Mouse (Mus musculus): ENCODE measurements around the gene Bcl9l. TPM values are rescaled to one million over a fixed set of nuclear protein-coding genes. Genes with fewer than 3 reads are reported as not detected.
A peak's percentile ranks its signal among the peaks of the same experiment; 100 is the strongest.

Bcl9l gene
- polyA plus RNA-seq, 1 experiment from 2014 or later, result 10.1 TPM

- Histone ChIP-seq H3K9me3 (ENCODE audit: control insufficient read depth, low read length) (no peaks in the 10 kb centered on the region), H3K27me3 (ENCODE audit: control insufficient read depth, insufficient read depth, low read length) (no peaks in the 10 kb centered on the region; the same call in 1 of the 2 replicates), H3K36me3 (ENCODE audit: control insufficient read depth, insufficient read depth, low read length) (no peaks in the 10 kb centered on the region), H3K9ac (ENCODE audit: low read depth, low read length) (no peak overlapping the region), H3K4me1 (replicated peaks; ENCODE audit: control insufficient read depth, insufficient read depth, low read length) (peaks cover 49% of the 10 kb centered on the region), H3K27ac (ENCODE audit: low read depth, low read length) (no peak overlapping the region), H3K4me2 (replicated peaks; ENCODE audit: low read depth, low read length) (no peak overlapping the region), H3K4me3 (ENCODE audit: low read depth, low read length) (no peak overlapping the region)
- WGBS, result 77% methylated on average over 10 of the region's 10 CpGs
- no peak for ATAC-seq (ENCODE audit: low FRiP score)
- no peak for DNase-seq (ENCODE audit: low spot score)
Measured at GRCm38 (mm10) chr9:44491351-44491750, 8.7 kb downstream of the Bcl9l start.

- H3K27me3 ChIP-seq (ENCODE audit: control insufficient read depth, insufficient read depth, low read length), result no peaks in the 10 kb centered on the region; the same call in 1 of the 2 replicates
- H3K36me3 ChIP-seq (ENCODE audit: control insufficient read depth, insufficient read depth, low read length), result no peaks in the 10 kb centered on the region
- DNase-seq (ENCODE audit: low spot score), result no peak
- no peak overlapping the region for H3K4me3 ChIP-seq (ENCODE audit: low read depth, low read length)
- no peaks in the 10 kb centered on the region for H3K9me3 ChIP-seq (ENCODE audit: control insufficient read depth, low read length)
- no peak overlapping the region for H3K27ac ChIP-seq (ENCODE audit: low read depth, low read length)
- peaks cover 44% of the 10 kb centered on the region for H3K4me1 ChIP-seq (replicated peaks; ENCODE audit: control insufficient read depth, insufficient read depth, low read length)
- ATAC-seq (ENCODE audit: low FRiP score), result no peak
- WGBS, result 64% methylated on average over 17 of the region's 17 CpGs
- no peak overlapping the region for H3K9ac ChIP-seq (ENCODE audit: low read depth, low read length)
- no peak overlapping the region for H3K4me2 ChIP-seq (replicated peaks; ENCODE audit: low read depth, low read length)
Measured at GRCm38 (mm10) chr9:44492631-44493461, 10.2 kb downstream of the Bcl9l start.

GRCm38 (mm10) chr9:44494261-44494862 is 11.7 kb downstream of the Bcl9l start:
- ATAC-seq (ENCODE audit: low FRiP score), result no peak
- no peaks in the 10 kb centered on the region for H3K9me3 ChIP-seq (ENCODE audit: control insufficient read depth, low read length)
- 0 out of 2 replicates have a peak overlapping the region, but pooled peaks have one; percentile 20 for H3K9ac ChIP-seq (ENCODE audit: low read depth, low read length)
- H3K36me3 ChIP-seq (ENCODE audit: control insufficient read depth, insufficient read depth, low read length), result no peaks in the 10 kb centered on the region
- peaks cover 42% of the 10 kb centered on the region for H3K4me1 ChIP-seq (replicated peaks; ENCODE audit: control insufficient read depth, insufficient read depth, low read length)
- H3K4me3 ChIP-seq (ENCODE audit: low read depth, low read length), result no peak overlapping the region
- peak overlapping the region; percentile 45; the same call in 1 of the 2 replicates for H3K27ac ChIP-seq (ENCODE audit: low read depth, low read length)
- H3K4me2 ChIP-seq (replicated peaks; ENCODE audit: low read depth, low read length), result no peak overlapping the region; the same call in 1 of the 2 replicates
- whole genome bisulfite sequencing, result 17% methylated on average over 11 of the region's 11 CpGs
- DNase-seq (ENCODE audit: low spot score), result peak; percentile 39
- H3K27me3 ChIP-seq (ENCODE audit: control insufficient read depth, insufficient read depth, low read length), result no peaks in the 10 kb centered on the region; the same call in 1 of the 2 replicates

GRCm38 (mm10) chr9:44494863-44495809 is 12.5 kb downstream of the Bcl9l start:
- Histone ChIP-seq H3K27me3 (ENCODE audit: control insufficient read depth, insufficient read depth, low read length) (no peaks in the 10 kb centered on the region; the same call in 1 of the 2 replicates), H3K27ac (ENCODE audit: low read depth, low read length) (no peak overlapping the region), H3K9me3 (ENCODE audit: control insufficient read depth, low read length) (no peaks in the 10 kb centered on the region), H3K9ac (ENCODE audit: low read depth, low read length) (no peak overlapping the region), H3K4me3 (ENCODE audit: low read depth, low read length) (no peak overlapping the region), H3K4me1 (replicated peaks; ENCODE audit: control insufficient read depth, insufficient read depth, low read length) (peaks cover 42% of the 10 kb centered on the region), H3K36me3 (ENCODE audit: control insufficient read depth, insufficient read depth, low read length) (no peaks in the 10 kb centered on the region), H3K4me2 (replicated peaks; ENCODE audit: low read depth, low read length) (no peak overlapping the region)
- 48% methylated on average over 8 of the region's 9 CpGs for WGBS
- ATAC-seq (ENCODE audit: low FRiP score) (no peak), DNase-seq (ENCODE audit: low spot score) (no peak)

GRCm38 (mm10) chr9:44495810-44496344 is 13.3 kb downstream of the Bcl9l start:
- H3K27ac ChIP-seq (ENCODE audit: low read depth, low read length), result no peak overlapping the region
- no peak overlapping the region for H3K4me3 ChIP-seq (ENCODE audit: low read depth, low read length)
- no peak overlapping the region for H3K4me2 ChIP-seq (replicated peaks; ENCODE audit: low read depth, low read length)
- ATAC-seq (ENCODE audit: low FRiP score) (no peak), DNase-seq (ENCODE audit: low spot score) (no peak)
- 0 out of 2 replicates have a peak, but pooled peaks cover 2% of the 10 kb centered on the region for H3K36me3 ChIP-seq (ENCODE audit: control insufficient read depth, insufficient read depth, low read length)
- H3K9ac ChIP-seq (ENCODE audit: low read depth, low read length), result no peak overlapping the region
- 92% methylated on average over 10 of the region's 10 CpGs for WGBS
- no peaks in the 10 kb centered on the region for H3K9me3 ChIP-seq (ENCODE audit: control insufficient read depth, low read length)
- H3K4me1 ChIP-seq (replicated peaks; ENCODE audit: control insufficient read depth, insufficient read depth, low read length), result peaks cover 40% of the 10 kb centered on the region
- no peaks in the 10 kb centered on the region; the same call in 1 of the 2 replicates for H3K27me3 ChIP-seq (ENCODE audit: control insufficient read depth, insufficient read depth, low read length)

GRCm38 (mm10) chr9:44496803-44497461 is 14.3 kb downstream of the Bcl9l start:
- Histone ChIP-seq H3K27me3 (ENCODE audit: control insufficient read depth, insufficient read depth, low read length) (no peaks in the 10 kb centered on the region; the same call in 1 of the 2 replicates), H3K4me2 (replicated peaks; ENCODE audit: low read depth, low read length) (no peak overlapping the region), H3K9ac (ENCODE audit: low read depth, low read length) (no peak overlapping the region), H3K36me3 (ENCODE audit: control insufficient read depth, insufficient read depth, low read length) (0 out of 2 replicates have a peak, but pooled peaks cover 2% of the 10 kb centered on the region), H3K9me3 (ENCODE audit: control insufficient read depth, low read length) (no peaks in the 10 kb centered on the region), H3K27ac (ENCODE audit: low read depth, low read length) (no peak overlapping the region), H3K4me3 (ENCODE audit: low read depth, low read length) (no peak overlapping the region), H3K4me1 (replicated peaks; ENCODE audit: control insufficient read depth, insufficient read depth, low read length) (peaks cover 40% of the 10 kb centered on the region)
- DNase-seq (ENCODE audit: low spot score) (no peak), ATAC-seq (ENCODE audit: low FRiP score) (no peak)
- 61% methylated on average over 12 of the region's 12 CpGs for WGBS

GRCm38 (mm10) chr9:44497624-44498377 is 15.2 kb downstream of the Bcl9l start:
- ATAC-seq (ENCODE audit: low FRiP score), result peak; percentile 23
- WGBS, result 3% methylated on average over 11 of the region's 11 CpGs

More at GRCm38 (mm10) chr9:44497624-44498377, 15.2 kb downstream of the Bcl9l start:
- Histone ChIP-seq H3K4me2 (replicated peaks; ENCODE audit: low read depth, low read length) (peak overlapping the region; percentile 86), H3K4me3 (ENCODE audit: low read depth, low read length) (peak overlapping the region; percentile 37), H3K27ac (ENCODE audit: low read depth, low read length) (peak overlapping the region; percentile 81), H3K36me3 (ENCODE audit: control insufficient read depth, insufficient read depth, low read length) (0 out of 2 replicates have a peak, but pooled peaks cover 2% of the 10 kb centered on the region), H3K9me3 (ENCODE audit: control insufficient read depth, low read length) (no peaks in the 10 kb centered on the region), H3K27me3 (ENCODE audit: control insufficient read depth, insufficient read depth, low read length) (no peaks in the 10 kb centered on the region; the same call in 1 of the 2 replicates), H3K4me1 (replicated peaks; ENCODE audit: control insufficient read depth, insufficient read depth, low read length) (peaks cover 40% of the 10 kb centered on the region), H3K9ac (ENCODE audit: low read depth, low read length) (peak overlapping the region; percentile 63; the same call in 1 of the 2 replicates)
- peak; percentile 52 for DNase-seq (ENCODE audit: low spot score)
